ENCODE assay signal across 13 mouse cellular contexts in the genomic region with DNA sequence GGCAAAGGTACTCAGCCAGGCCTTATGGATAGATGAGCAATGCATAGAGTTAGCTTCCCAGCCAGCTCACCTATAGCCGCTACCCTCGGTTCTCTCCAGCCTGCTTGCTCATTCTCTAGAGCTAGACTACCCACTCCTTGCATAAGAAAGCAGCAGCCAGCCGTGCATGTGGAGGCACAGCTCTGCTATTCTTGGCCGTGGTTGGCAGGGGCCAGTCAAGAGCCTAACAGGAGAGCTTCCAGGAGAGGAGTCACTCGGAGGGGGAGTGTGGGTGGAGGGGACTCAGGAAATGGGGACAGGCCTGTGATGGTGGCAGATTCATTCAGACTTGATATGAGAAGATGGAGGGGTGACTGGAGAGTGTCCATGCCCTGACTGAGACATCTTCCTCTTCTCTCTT. TPM values are rescaled to one million over a fixed set of nuclear protein-coding genes. Genes with fewer than 3 reads are reported as not detected.
DNase-seq lines count a peak whose midpoint lies in the region; ATAC-seq and TF ChIP-seq lines count a peak whose summit lies in the region.
"Had no signal": no experiment of that assay in that cellular context is flagged by ENCODE, and none has a peak within 500 bp of the region (broad histone marks: within the 10 kb centered on the region; RNA-seq: fewer than 3 reads in every experiment).

No protein-coding gene starts in this region.

- H3K4me3 ChIP-seq in heart, embryonic 11.5 days (ENCODE audit: low read depth, low read length): no peak overlapping the region
- no peak overlapping the region for H3K4me3 ChIP-seq in olfactory bulb, adult 2 months (ENCODE audit: insufficient read depth, low read depth, low read length)
- H3K4me3 ChIP-seq: embryonic facial prominence, embryonic 15.5 days had no signal

- H3K4me2 ChIP-seq in heart, embryonic 11.5 days: no peak overlapping the region
- H3K4me2 ChIP-seq: embryonic facial prominence, embryonic 15.5 days had no signal

- H3K4me1 ChIP-seq in heart, embryonic 11.5 days (ENCODE audit: control insufficient read depth, insufficient read depth, low read length): peaks cover 54% of the 10 kb centered on the region
- peaks cover 47% of the 10 kb centered on the region for H3K4me1 ChIP-seq in olfactory bulb, adult 2 months (ENCODE audit: control insufficient read depth, insufficient read depth, low read length)

- peak; percentile 68 to 75 for DNase-seq in layer of hippocampus, adult 18-20 months (ENCODE audit: low spot score in 2 of 2)
- DNase-seq in layer of hippocampus, postnatal 36 days: no peak
- DNase-seq in frontal cortex, adult 2 months (ENCODE audit: extremely low spot score in 1 of 2, low spot score in 1 of 2): peak; percentile 87 to 89
- DNase-seq in spleen, postnatal 36 days (ENCODE audit: low spot score in 2 of 2): no peak
- no peak for DNase-seq in urinary bladder, adult 2 months (ENCODE audit: low spot score)
- DNase-seq: forebrain, postnatal 0 days; liver; lung, postnatal 14 days; thymus, adult 18-20 months had no signal

- ATAC-seq in heart, embryonic 11.5 days (replicated peaks; ENCODE audit: insufficient number of reproducible peaks, low FRiP score, low TSS enrichment): no peak
- ATAC-seq: forebrain, postnatal 0 days; hindbrain, postnatal 0 days had no signal

- H3K9me3 ChIP-seq in heart, embryonic 11.5 days (replicated peaks; ENCODE audit: control insufficient read depth, low read length): no peaks in the 10 kb centered on the region
- H3K9me3 ChIP-seq: embryonic facial prominence, embryonic 15.5 days had no signal

- no peak for TF ChIP-seq POLR2A in olfactory bulb, adult 2 months (IDR thresholded peaks at IDR 0.05; ENCODE audit: insufficient read depth, low read depth, low read length)

- no peaks in the 10 kb centered on the region for H3K27me3 ChIP-seq in heart, embryonic 11.5 days (ENCODE audit: control insufficient read depth, insufficient read depth, low read length)
- H3K27me3 ChIP-seq: embryonic facial prominence, embryonic 15.5 days had no signal

- H3K9ac ChIP-seq in heart, embryonic 11.5 days (ENCODE audit: low read depth, low read length): no peak overlapping the region
- H3K9ac ChIP-seq: embryonic facial prominence, embryonic 15.5 days; forebrain, postnatal 0 days had no signal

- no peak for TF ChIP-seq CTCF in olfactory bulb, adult 2 months (IDR thresholded peaks at IDR 0.05; ENCODE audit: insufficient read depth, low read depth, low read length)

- WGBS in heart, embryonic 11.5 days (ENCODE audit: insufficient replicate concordance): 45% methylated on average over 5 of the region's 5 CpGs
- 26% methylated on average over 5 of the region's 5 CpGs for WGBS in olfactory bulb, adult 2 months

- H3K36me3 ChIP-seq in heart, embryonic 11.5 days (ENCODE audit: control insufficient read depth, insufficient read depth, low read length): peaks cover 19% of the 10 kb centered on the region

- H3K27ac ChIP-seq in heart, embryonic 11.5 days (ENCODE audit: low read depth, low read length): 0 out of 2 replicates have a peak overlapping the region, but pooled peaks have one; percentile 16
- peak overlapping the region; percentile 16 for H3K27ac ChIP-seq in olfactory bulb, adult 2 months (ENCODE audit: insufficient read depth, low read depth, low read length)
- H3K27ac ChIP-seq: embryonic facial prominence, embryonic 15.5 days; hindbrain, postnatal 0 days had no signal

RNA-seq across cellular contexts. Expression of gene Fkrp, which starts 7.2 kb away (rescaled TPM):
- total RNA-seq in layer of hippocampus, adult 18-20 months (2021): 10 to 100 TPM; 46.7 to 46.9 TPM
- total RNA-seq in layer of hippocampus, postnatal 36 days (2021): 10 to 100 TPM; 41.8 to 44.7 TPM
- 38.2 and 40.3 TPM in 2 replicates for polyA plus RNA-seq in frontal cortex, adult 2 months (2012; rRNA removed)
- polyA plus RNA-seq in heart, embryonic 11.5 days (2014; fragmentation: Nextera tagmentation; extraction: Ambion mirVana): 25.6 and 27.7 TPM in 2 replicates
- polyA plus RNA-seq in olfactory bulb, adult 2 months (2012; ENCODE audit: insufficient read depth, insufficient read length, low replicate concordance, missing spikeins): not detected in 2 replicates
- polyA plus RNA-seq in urinary bladder, adult 2 months (2012; rRNA removed): 17.2 and 21.3 TPM in 2 replicates

RNA-seq across cellular contexts. Expression of gene Strn4, which starts 8.0 kb away (rescaled TPM):
- total RNA-seq in layer of hippocampus, adult 18-20 months (2021): 100 to 1,000 TPM; 260 to 290 TPM
- total RNA-seq in layer of hippocampus, postnatal 36 days (2021): 100 to 1,000 TPM; 288 to 292 TPM
- polyA plus RNA-seq in frontal cortex, adult 2 months (2012; rRNA removed): 262 TPM in 2 replicates
- 81.4 and 86.8 TPM in 2 replicates for polyA plus RNA-seq in heart, embryonic 11.5 days (2014; fragmentation: Nextera tagmentation; extraction: Ambion mirVana)
- not detected in 2 replicates for polyA plus RNA-seq in olfactory bulb, adult 2 months (2012; ENCODE audit: insufficient read depth, insufficient read length, low replicate concordance, missing spikeins)
- 78.6 and 101 TPM in 2 replicates for polyA plus RNA-seq in urinary bladder, adult 2 months (2012; rRNA removed)

RNA-seq across cellular contexts. Expression of gene Prkd2, which starts 19.0 kb away (rescaled TPM):
- 1 to 10 TPM; 4.7 to 6.1 TPM for total RNA-seq in layer of hippocampus, adult 18-20 months (2021)
- total RNA-seq in layer of hippocampus, postnatal 36 days (2021): 1 to 10 TPM; 5.8 to 8.2 TPM
- polyA plus RNA-seq in frontal cortex, adult 2 months (2012; rRNA removed): 6.4 and 6.7 TPM in 2 replicates
- polyA plus RNA-seq in heart, embryonic 11.5 days (2014; fragmentation: Nextera tagmentation; extraction: Ambion mirVana): 10.8 and 11.6 TPM in 2 replicates
- polyA plus RNA-seq in olfactory bulb, adult 2 months (2012; ENCODE audit: insufficient read depth, insufficient read length, low replicate concordance, missing spikeins): not detected in 2 replicates
- polyA plus RNA-seq in urinary bladder, adult 2 months (2012; rRNA removed): 19.2 and 24.4 TPM in 2 replicates

RNA-seq across cellular contexts. Expression of gene Slc1a5, which starts 42.6 kb away (rescaled TPM):
- total RNA-seq in layer of hippocampus, adult 18-20 months (2021): 1 to 10 TPM; 2.0 to 2.9 TPM
- total RNA-seq in layer of hippocampus, postnatal 36 days (2021): 1 to 10 TPM; 2.1 to 2.7 TPM
- 12.6 and 13.4 TPM in 2 replicates for polyA plus RNA-seq in frontal cortex, adult 2 months (2012; rRNA removed)
- polyA plus RNA-seq in heart, embryonic 11.5 days (2014; fragmentation: Nextera tagmentation; extraction: Ambion mirVana): 26.9 and 30.1 TPM in 2 replicates
- not detected in 2 replicates for polyA plus RNA-seq in olfactory bulb, adult 2 months (2012; ENCODE audit: insufficient read depth, insufficient read length, low replicate concordance, missing spikeins)
- 213 and 249 TPM in 2 replicates for polyA plus RNA-seq in urinary bladder, adult 2 months (2012; rRNA removed)

RNA-seq across cellular contexts. Expression of gene Dact3, which starts 51.4 kb away (rescaled TPM):
- 100 to 1,000 TPM; 173 to 175 TPM for total RNA-seq in layer of hippocampus, adult 18-20 months (2021)
- total RNA-seq in layer of hippocampus, postnatal 36 days (2021): 100 to 1,000 TPM; 146 to 149 TPM
- 151 and 154 TPM in 2 replicates for polyA plus RNA-seq in frontal cortex, adult 2 months (2012; rRNA removed)
- polyA plus RNA-seq in heart, embryonic 11.5 days (2014; fragmentation: Nextera tagmentation; extraction: Ambion mirVana): 9.5 and 10.6 TPM in 2 replicates
- not detected in 2 replicates for polyA plus RNA-seq in olfactory bulb, adult 2 months (2012; ENCODE audit: insufficient read depth, insufficient read length, low replicate concordance, missing spikeins)
- polyA plus RNA-seq in urinary bladder, adult 2 months (2012; rRNA removed): 61.5 and 82.9 TPM in 2 replicates

Comparison
In these comparisons a context has a peak if more than half of its experiments do, and no peak if none do; other contexts are left out.
1. DNase-seq: peak in layer of hippocampus, adult 18-20 months (2 of 2) and frontal cortex, adult 2 months (2 of 2); none in layer of hippocampus, postnatal 36 days (0 of 2), spleen, postnatal 36 days (0 of 2) and urinary bladder, adult 2 months (single experiment).